Mouse (Mus musculus) thymus, adult 2 months (tissue): ENCODE measurements around the gene Pin1rt1. TPM values are rescaled to one million over a fixed set of nuclear protein-coding genes. Genes with fewer than 3 reads are reported as not detected.
A peak's percentile ranks its signal among the peaks of the same experiment; 100 is the strongest.

ENCODE experiments used
- DNase-seq: peaks from one replicate; pipeline ENCODE4 v3.0.0; 2021
- H3K27ac ChIP-seq: fragments of 200-500 bp; 2 replicates; pipeline ENCODE4 v1.5.1; 2012; ENCODE audit warnings: low read length, control low read depth; ENCODE audit not compliant: control insufficient read depth, insufficient read depth
- H3K27me3 ChIP-seq: fragments of 200-500 bp; 2 replicates; pipeline ENCODE4 v1.6.1; 2012; ENCODE audit warnings: mild to moderate bottlenecking, low read length, moderate library complexity, mixed read lengths; ENCODE audit not compliant: control insufficient read depth, insufficient read depth
- H3K36me3 ChIP-seq: fragments of 200-500 bp; 2 replicates; pipeline ENCODE4 v1.6.1; 2012; ENCODE audit warnings: mild to moderate bottlenecking, low read length, moderate library complexity; ENCODE audit not compliant: control insufficient read depth, insufficient read depth
- H3K4me1 ChIP-seq: fragments of 200-500 bp; replicated peaks from 2 replicates; pipeline ENCODE4 v1.6.1; 2012; ENCODE audit warnings: low read length; ENCODE audit not compliant: control insufficient read depth, insufficient read depth
- H3K4me3 ChIP-seq: fragments of 200-500 bp; 2 replicates; pipeline ENCODE4 v1.5.1; 2012; ENCODE audit warnings: mild to moderate bottlenecking, low read length, control low read depth, moderate library complexity; ENCODE audit not compliant: control insufficient read depth, insufficient read depth
- CTCF ChIP-seq: fragments of 200-500 bp; IDR thresholded peaks from 2 replicates; pipeline ENCODE4 v1.5.1; 2012; ENCODE audit warnings: mild to moderate bottlenecking, control low read depth, low read length, moderate library complexity, borderline replicate concordance; ENCODE audit not compliant: control insufficient read depth, poor library complexity, insufficient read depth; ENCODE audit errors: extremely low read depth
- POLR2A ChIP-seq: fragments of 200-500 bp; IDR thresholded peaks from 2 replicates; pipeline ENCODE4 v1.6.1; 2012; ENCODE audit warnings: mild to moderate bottlenecking, low read length, control low read depth, moderate library complexity; ENCODE audit not compliant: control insufficient read depth, poor library complexity, insufficient read depth; ENCODE audit errors: extremely low read depth
- WGBS: fragments of 180-500 bp; shearing (Covaris S2); methylation state at CpG from one replicate; pipeline ENCODE4 v1.1.7; 2018; 5-methylcytosine and 5-hydroxymethylcytosine counted together
- polyA plus RNA-seq: library from polyadenylated mRNA; depleted of rRNA; stranded (reverse); fragments of >200 nt; gene quantifications from 2 replicates; pipeline ENCODE4 v1.2.3, GENCODE M21; 2012; rRNA removed

Pin1rt1 gene
- not detected in 2 replicates for polyA plus RNA-seq

DNA sequence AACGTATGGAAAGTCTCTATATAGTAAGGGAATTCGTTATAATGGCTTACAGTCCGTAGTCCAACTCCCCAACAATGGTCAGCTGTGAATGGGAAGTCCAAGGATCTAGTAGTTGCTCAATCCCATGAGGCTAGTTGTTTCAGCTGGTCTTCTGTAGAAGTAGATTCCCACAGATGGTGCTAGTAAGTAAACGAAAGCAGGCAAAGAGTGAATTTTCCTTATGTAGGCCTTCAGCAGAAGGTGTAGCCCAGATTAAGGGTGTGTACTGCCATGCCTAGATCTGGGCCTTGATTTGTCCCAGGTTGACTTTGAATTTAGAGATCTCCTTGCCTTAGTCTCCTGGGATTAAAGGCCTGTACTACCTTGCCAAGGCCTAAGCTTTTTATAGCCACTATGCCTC, at the start of gene Pin1rt1:
Gene Pin1rt1, minus strand, starts transcription at position 101 of the 400 bp plus-strand sequence.
- H3K4me1 ChIP-seq: peaks cover 9% of the 10 kb centered on the region; the same call in 1 of the 2 replicates
- H3K27ac ChIP-seq: no peak within 1 kb of the TSS
- no peak within 1 kb of the TSS for H3K4me3 ChIP-seq
- no peaks in the 10 kb centered on the region for H3K36me3 ChIP-seq
- WGBS: 94% methylated on average over 4 of the region's 4 CpGs
- no peak for TF ChIP-seq POLR2A
- TF ChIP-seq CTCF: no peak
- H3K27me3 ChIP-seq: peaks cover 9% of the 10 kb centered on the region; the same call in 1 of the 2 replicates
- no peak for DNase-seq

DNA sequence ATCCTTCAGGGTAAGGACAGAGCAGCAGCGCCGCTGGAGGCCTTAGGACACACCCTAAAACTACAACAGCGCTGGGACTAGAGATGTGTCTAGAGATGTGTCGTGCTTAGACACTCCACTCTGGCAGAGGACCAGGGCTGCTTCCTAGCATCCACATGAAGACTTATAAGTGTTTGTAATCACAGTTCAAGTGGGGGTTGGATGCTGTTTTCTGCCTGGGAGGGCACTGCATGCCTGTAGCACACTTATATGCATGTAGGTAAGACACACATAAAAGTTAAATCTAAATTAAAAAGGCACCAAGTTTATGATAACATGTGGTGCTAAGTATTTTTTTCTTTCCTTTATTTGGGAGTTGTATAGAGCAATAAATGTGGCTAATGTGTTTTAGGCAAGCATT, 47.8 kb upstream of the Pin1rt1 start:
- Histone ChIP-seq H3K27me3 (no peaks in the 10 kb centered on the region), H3K36me3 (no peaks in the 10 kb centered on the region), H3K4me1 (no peaks in the 10 kb centered on the region), H3K27ac (no peak overlapping the region), H3K4me3 (no peak overlapping the region)
- TF ChIP-seq CTCF: no peak
- no peak for TF ChIP-seq POLR2A
- WGBS: 96% methylated on average over 4 of the region's 4 CpGs
- DNase-seq: no peak

GRCm38 (mm10) chr2:104763134-104763703, 47.0 kb upstream of the Pin1rt1 start:
- WGBS: 74% methylated on average over 8 of the region's 8 CpGs
- H3K4me3 ChIP-seq: no peak overlapping the region
- no peak for DNase-seq
- no peaks in the 10 kb centered on the region for H3K4me1 ChIP-seq
- H3K27ac ChIP-seq: no peak overlapping the region
- no peaks in the 10 kb centered on the region for H3K36me3 ChIP-seq
- H3K27me3 ChIP-seq: no peaks in the 10 kb centered on the region
- TF ChIP-seq POLR2A: no peak
- TF ChIP-seq CTCF: no peak

GRCm38 (mm10) chr2:104750611-104751010, 34.4 kb upstream of the Pin1rt1 start:
- Histone ChIP-seq H3K4me3 (no peak overlapping the region), H3K27ac (no peak overlapping the region), H3K36me3 (no peaks in the 10 kb centered on the region), H3K4me1 (no peaks in the 10 kb centered on the region), H3K27me3 (no peaks in the 10 kb centered on the region)
- 67% methylated on average over 3 of the region's 3 CpGs for WGBS
- peak; percentile 13 for DNase-seq
- TF ChIP-seq POLR2A: no peak
- TF ChIP-seq CTCF: no peak

DNA sequence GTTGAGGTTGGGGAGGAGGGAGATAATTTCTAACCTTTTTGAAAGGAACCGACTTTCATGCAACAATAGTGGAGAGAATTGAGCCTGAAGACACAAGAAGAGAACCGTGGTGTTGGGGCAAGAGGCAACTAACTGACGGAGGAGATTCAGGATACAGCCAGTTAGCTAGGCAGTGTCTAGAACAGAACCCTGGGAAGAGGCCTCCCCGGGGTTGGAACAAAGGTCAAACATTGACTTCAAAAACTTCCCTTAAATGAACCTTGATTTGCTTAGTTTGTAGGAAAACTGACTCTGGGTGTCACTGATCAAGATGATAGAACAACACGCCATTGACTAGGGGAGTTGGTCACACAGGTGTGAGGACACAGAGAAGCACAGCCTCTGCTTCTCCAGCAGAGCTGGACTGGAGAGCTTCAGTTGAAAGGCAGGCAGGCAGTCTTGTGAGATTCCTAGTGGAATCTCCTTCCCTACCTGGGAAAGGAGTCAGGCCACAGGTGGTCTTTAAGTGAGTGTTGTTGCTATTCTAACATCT, 32.5 kb upstream of the Pin1rt1 start:
- no peak overlapping the region for H3K4me3 ChIP-seq
- no peak for TF ChIP-seq POLR2A
- no peak for TF ChIP-seq CTCF
- no peaks in the 10 kb centered on the region for H3K36me3 ChIP-seq
- DNase-seq: no peak
- H3K27ac ChIP-seq: no peak overlapping the region
- no peaks in the 10 kb centered on the region for H3K4me1 ChIP-seq
- WGBS: 82% methylated on average over 5 of the region's 5 CpGs
- no peaks in the 10 kb centered on the region for H3K27me3 ChIP-seq

DNA sequence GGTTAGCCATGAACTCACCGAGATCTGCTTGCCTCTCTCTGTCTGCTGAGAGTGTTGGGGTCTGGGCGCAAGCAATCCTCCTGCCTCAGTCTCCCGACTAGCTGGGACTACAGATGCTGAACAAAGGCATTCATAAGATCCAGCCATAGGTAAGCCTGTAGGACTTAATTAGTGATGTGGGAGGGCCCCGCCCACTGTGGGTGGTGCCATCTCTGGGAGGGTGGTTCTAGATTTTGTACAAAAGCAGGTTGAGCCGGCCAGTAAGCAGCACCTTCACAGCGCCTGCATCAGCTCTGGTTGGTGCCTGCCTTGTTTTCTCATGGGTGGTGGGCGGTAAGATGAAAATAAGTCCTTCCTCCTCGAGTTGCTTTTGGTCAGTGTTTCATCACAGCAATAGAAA, 30.1 kb upstream of the Pin1rt1 start:
- no peaks in the 10 kb centered on the region for H3K36me3 ChIP-seq
- peaks cover 12% of the 10 kb centered on the region; the same call in 1 of the 2 replicates for H3K27me3 ChIP-seq
- 70% methylated on average over 8 of the region's 8 CpGs for WGBS
- H3K4me3 ChIP-seq: no peak overlapping the region
- TF ChIP-seq CTCF: no peak
- no peak for TF ChIP-seq POLR2A
- no peak overlapping the region for H3K27ac ChIP-seq
- DNase-seq: no peak
- peaks cover 2% of the 10 kb centered on the region; the same call in 1 of the 2 replicates for H3K4me1 ChIP-seq

DNA sequence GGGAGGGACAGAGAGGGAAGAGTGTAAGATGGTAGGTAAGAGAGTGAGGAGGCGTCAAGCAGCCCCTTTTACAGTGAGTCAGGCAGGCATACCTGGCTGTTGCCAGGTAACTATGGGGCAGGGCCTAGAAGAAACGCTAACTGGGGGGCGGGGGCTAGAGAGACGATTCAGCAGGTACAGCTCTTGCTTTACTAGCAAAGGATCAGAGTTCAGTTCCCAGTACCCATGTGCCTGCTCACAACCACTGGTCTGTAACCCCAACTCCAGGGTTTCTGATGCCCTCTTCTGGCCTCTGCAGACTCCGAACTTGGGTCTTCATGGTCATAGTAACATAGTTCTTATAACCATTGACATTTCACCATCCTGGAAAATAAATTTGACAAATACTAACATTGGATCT, 27.8 kb upstream of the Pin1rt1 start:
- Histone ChIP-seq H3K27me3 (peaks cover 19% of the 10 kb centered on the region; the same call in 1 of the 2 replicates), H3K4me3 (no peak overlapping the region), H3K4me1 (peaks cover 2% of the 10 kb centered on the region; the same call in 1 of the 2 replicates), H3K27ac (no peak overlapping the region), H3K36me3 (no peaks in the 10 kb centered on the region)
- TF ChIP-seq CTCF: no peak
- no peak for TF ChIP-seq POLR2A
- DNase-seq: no peak
- 86% methylated on average over 5 of the region's 5 CpGs for WGBS
